Mouse (Mus musculus): Measurements from ENCODE around the gene Asap2. TPM values are rescaled to one million over a fixed set of nuclear protein-coding genes. Genes with fewer than 3 reads are reported as not detected.

The Asap2 gene
- polyA plus RNA-seq, 1 experiment from 2014 or later, result 7.6 TPM

- Histone ChIP-seq H3K9me3 (replicated peaks) (no peaks in the 10 kb centered on the region), H3K4me3 (replicated peaks) (no peak overlapping the region), H3K36me3 (peaks cover 48% of the 10 kb centered on the region), H3K4me2 (replicated peaks) (no peak overlapping the region), H3K4me1 (no peaks in the 10 kb centered on the region), H3K27me3 (no peaks in the 10 kb centered on the region), H3K27ac (replicated peaks) (no peak overlapping the region), H3K9ac (no peak overlapping the region)
- 76% methylated on average over 14 of the region's 14 CpGs for WGBS
- ATAC-seq (ENCODE audit: insufficient number of reproducible peaks, low FRiP score, low TSS enrichment, low read depth), result peak; percentile 77
Measured at GRCm38 (mm10) chr12:21265946-21266783, 275.9 kb downstream of the Asap2 start.

GRCm38 (mm10) chr12:21266784-21267098, 276.5 kb downstream of the Asap2 start:
- H3K27ac ChIP-seq (replicated peaks), result no peak overlapping the region
- H3K36me3 ChIP-seq, result peaks cover 54% of the 10 kb centered on the region
- H3K27me3 ChIP-seq, result no peaks in the 10 kb centered on the region
- H3K9me3 ChIP-seq (replicated peaks), result no peaks in the 10 kb centered on the region
- WGBS, result 87% methylated on average over 2 of the region's 2 CpGs
- H3K4me2 ChIP-seq (replicated peaks), result no peak overlapping the region
- ATAC-seq (ENCODE audit: insufficient number of reproducible peaks, low FRiP score, low TSS enrichment, low read depth), result no peak
- H3K9ac ChIP-seq, result no peak overlapping the region
- H3K4me1 ChIP-seq, result no peaks in the 10 kb centered on the region
- no peak overlapping the region for H3K4me3 ChIP-seq (replicated peaks)

- Histone ChIP-seq H3K27ac (replicated peaks) (no peak overlapping the region), H3K4me1 (no peaks in the 10 kb centered on the region), H3K36me3 (peaks cover 58% of the 10 kb centered on the region), H3K9me3 (replicated peaks) (no peaks in the 10 kb centered on the region), H3K4me2 (replicated peaks) (no peak overlapping the region), H3K4me3 (replicated peaks) (no peak overlapping the region), H3K27me3 (no peaks in the 10 kb centered on the region), H3K9ac (no peak overlapping the region)
- 85% methylated on average over 8 of the region's 8 CpGs for WGBS
- ATAC-seq (ENCODE audit: insufficient number of reproducible peaks, low FRiP score, low TSS enrichment, low read depth), result no peak
Measured at GRCm38 (mm10) chr12:21268083-21268616, 277.9 kb downstream of the Asap2 start.

GRCm38 (mm10) chr12:21274446-21274845, 284.2 kb downstream of the Asap2 start:
- no peak for ATAC-seq (ENCODE audit: insufficient number of reproducible peaks, low FRiP score, low TSS enrichment, low read depth)
- Histone ChIP-seq H3K4me3 (replicated peaks) (no peak overlapping the region), H3K27me3 (no peaks in the 10 kb centered on the region), H3K27ac (replicated peaks) (no peak overlapping the region), H3K9me3 (replicated peaks) (no peaks in the 10 kb centered on the region), H3K9ac (no peak overlapping the region), H3K4me1 (no peaks in the 10 kb centered on the region), H3K4me2 (replicated peaks) (no peak overlapping the region), H3K36me3 (peaks cover 32% of the 10 kb centered on the region)
- 78% methylated on average over 7 of the region's 7 CpGs for WGBS

- WGBS, result 80% methylated on average over 1 of the region's 1 CpGs
- Histone ChIP-seq H3K36me3 (peaks cover 7% of the 10 kb centered on the region), H3K4me1 (no peaks in the 10 kb centered on the region), H3K9me3 (replicated peaks) (no peaks in the 10 kb centered on the region), H3K9ac (no peak overlapping the region), H3K27me3 (no peaks in the 10 kb centered on the region), H3K27ac (replicated peaks) (no peak overlapping the region), H3K4me3 (replicated peaks) (no peak overlapping the region), H3K4me2 (replicated peaks) (no peak overlapping the region)
- ATAC-seq (ENCODE audit: insufficient number of reproducible peaks, low FRiP score, low TSS enrichment, low read depth), result no peak
Measured at GRCm38 (mm10) chr12:21277352-21277864, 287.1 kb downstream of the Asap2 start.

- WGBS, result 52% methylated on average over 11 of the region's 11 CpGs
- no peaks in the 10 kb centered on the region for H3K27me3 ChIP-seq
- H3K36me3 ChIP-seq, result no peaks in the 10 kb centered on the region; the same call in 1 of the 2 replicates
- H3K4me3 ChIP-seq (replicated peaks), result peak within 1 kb of the TSS; percentile 89
- peak within 1 kb of the TSS; percentile 84 for H3K4me2 ChIP-seq (replicated peaks)
- H3K4me1 ChIP-seq, result peaks cover 21% of the 10 kb centered on the region
- no peak for ATAC-seq (ENCODE audit: insufficient number of reproducible peaks, low FRiP score, low TSS enrichment, low read depth)
- H3K27ac ChIP-seq (replicated peaks), result peak within 1 kb of the TSS; percentile 95
- H3K9ac ChIP-seq, result peak within 1 kb of the TSS; percentile 90
- no peaks in the 10 kb centered on the region for H3K9me3 ChIP-seq (replicated peaks)
Measured at GRCm38 (mm10) chr12:21284761-21285441, 294.6 kb downstream of the Asap2 start, which contains the start of gene Cpsf3. Gene Cpsf3, plus strand, starts transcription at chr12:21285391.

GRCm38 (mm10) chr12:21285508-21286242, 295.4 kb downstream of the Asap2 start:
- ATAC-seq (ENCODE audit: insufficient number of reproducible peaks, low FRiP score, low TSS enrichment, low read depth), result peak; percentile 82; the same call in 1 of the 2 replicates
- Histone ChIP-seq H3K4me2 (replicated peaks) (peak overlapping the region; percentile 84), H3K9me3 (replicated peaks) (no peaks in the 10 kb centered on the region), H3K4me3 (replicated peaks) (peak overlapping the region; percentile 89), H3K27ac (replicated peaks) (peak overlapping the region; percentile 85), H3K36me3 (peaks cover under 1% of the 10 kb centered on the region; the same call in 1 of the 2 replicates), H3K27me3 (no peaks in the 10 kb centered on the region), H3K9ac (peak overlapping the region; percentile 72), H3K4me1 (peaks cover 21% of the 10 kb centered on the region)
- under 1% methylated on average over 45 of the region's 47 CpGs for WGBS

GRCm38 (mm10) chr12:21286243-21286622, 296.0 kb downstream of the Asap2 start, which contains the start of gene Itgb1bp1:
Gene Itgb1bp1, minus strand, starts transcription at chr12:21286284.
- Histone ChIP-seq H3K9me3 (replicated peaks) (no peaks in the 10 kb centered on the region), H3K27me3 (no peaks in the 10 kb centered on the region), H3K4me3 (replicated peaks) (peak within 1 kb of the TSS; percentile 89), H3K9ac (peak within 1 kb of the TSS; percentile 90), H3K36me3 (peaks cover 6% of the 10 kb centered on the region), H3K27ac (replicated peaks) (peak within 1 kb of the TSS; percentile 95), H3K4me2 (replicated peaks) (peak within 1 kb of the TSS; percentile 84), H3K4me1 (peaks cover 21% of the 10 kb centered on the region)
- ATAC-seq (ENCODE audit: insufficient number of reproducible peaks, low FRiP score, low TSS enrichment, low read depth), result peak; percentile 96
- WGBS, result 0% methylated on average over 28 of the region's 28 CpGs

- no peak for ATAC-seq (ENCODE audit: insufficient number of reproducible peaks, low FRiP score, low TSS enrichment, low read depth)
- Histone ChIP-seq H3K4me3 (replicated peaks) (peak overlapping the region; percentile 89), H3K9ac (peak overlapping the region; percentile 90), H3K4me1 (peaks cover 21% of the 10 kb centered on the region), H3K27me3 (no peaks in the 10 kb centered on the region), H3K9me3 (replicated peaks) (no peaks in the 10 kb centered on the region), H3K27ac (replicated peaks) (peak overlapping the region; percentile 95), H3K36me3 (peaks cover 12% of the 10 kb centered on the region), H3K4me2 (replicated peaks) (peak overlapping the region; percentile 84)
- WGBS, result 29% methylated on average over 18 of the region's 18 CpGs
Measured at GRCm38 (mm10) chr12:21286712-21287650, 296.7 kb downstream of the Asap2 start.
